Mouse (Mus musculus) kidney, adult 2 months (tissue): ENCODE measurements at regions not wholly inside any gene's neighbourhood (a gene's known extent, or its start where the extent isn't known, plus 50 kb on each side); places are given as distances from the start of the nearest gene placed in this dataset.
"Not testable (repeated sequence)": the region's sequence is repeated elsewhere in the genome, so short reads cannot be mapped to it uniquely, and the experiment has no call there.

Experiments used
- DNase-seq: peaks from one replicate; pipeline ENCODE4 v3.0.0; 2021
- H3K27ac ChIP-seq: fragments of 200-500 bp; 2 replicates; pipeline ENCODE4 v1.5.1; 2012; ENCODE audit warnings: low read depth, low read length, control low read depth, inconsistent platforms; ENCODE audit not compliant: insufficient read depth
- H3K27me3 ChIP-seq: fragments of 200-500 bp; replicated peaks from 2 replicates; pipeline ENCODE4 v1.6.1; 2012; ENCODE audit warnings: mild to moderate bottlenecking, moderate library complexity, low read length, inconsistent platforms; ENCODE audit not compliant: control insufficient read depth, insufficient read depth
- H3K36me3 ChIP-seq: fragments of 200-500 bp; 2 replicates; pipeline ENCODE4 v1.6.1; 2012; ENCODE audit warnings: mild to moderate bottlenecking, moderate library complexity, low read length, inconsistent platforms; ENCODE audit not compliant: control insufficient read depth, insufficient read depth
- H3K4me1 ChIP-seq: fragments of 200-500 bp; 2 replicates; pipeline ENCODE4 v1.6.1; 2011; ENCODE audit warnings: low read length; ENCODE audit not compliant: control insufficient read depth, insufficient read depth
- H3K4me3 ChIP-seq: fragments of 200-500 bp; 2 replicates; pipeline ENCODE4 v1.5.1; 2011; ENCODE audit warnings: mild to moderate bottlenecking, low read depth, low read length, control low read depth; ENCODE audit not compliant: insufficient read depth
- CTCF ChIP-seq: fragments of 200-500 bp; conservative IDR thresholded peaks from 2 replicates; pipeline ENCODE4 v1.5.1; 2011; ENCODE audit warnings: low read depth, mild to moderate bottlenecking, control low read depth, low read length, moderate library complexity, mixed read lengths; ENCODE audit not compliant: insufficient read depth, insufficient read length
- POLR2A ChIP-seq: fragments of 200-500 bp; IDR thresholded peaks from one replicate; pipeline ENCODE4 v1.6.1; 2011; ENCODE audit warnings: low read depth, low read length, control low read depth
- WGBS: fragments of 180-500 bp; shearing (Covaris S2); methylation state at CpG from one replicate; pipeline ENCODE4 v1.1.7; 2018; 5-methylcytosine and 5-hydroxymethylcytosine counted together

DNA sequence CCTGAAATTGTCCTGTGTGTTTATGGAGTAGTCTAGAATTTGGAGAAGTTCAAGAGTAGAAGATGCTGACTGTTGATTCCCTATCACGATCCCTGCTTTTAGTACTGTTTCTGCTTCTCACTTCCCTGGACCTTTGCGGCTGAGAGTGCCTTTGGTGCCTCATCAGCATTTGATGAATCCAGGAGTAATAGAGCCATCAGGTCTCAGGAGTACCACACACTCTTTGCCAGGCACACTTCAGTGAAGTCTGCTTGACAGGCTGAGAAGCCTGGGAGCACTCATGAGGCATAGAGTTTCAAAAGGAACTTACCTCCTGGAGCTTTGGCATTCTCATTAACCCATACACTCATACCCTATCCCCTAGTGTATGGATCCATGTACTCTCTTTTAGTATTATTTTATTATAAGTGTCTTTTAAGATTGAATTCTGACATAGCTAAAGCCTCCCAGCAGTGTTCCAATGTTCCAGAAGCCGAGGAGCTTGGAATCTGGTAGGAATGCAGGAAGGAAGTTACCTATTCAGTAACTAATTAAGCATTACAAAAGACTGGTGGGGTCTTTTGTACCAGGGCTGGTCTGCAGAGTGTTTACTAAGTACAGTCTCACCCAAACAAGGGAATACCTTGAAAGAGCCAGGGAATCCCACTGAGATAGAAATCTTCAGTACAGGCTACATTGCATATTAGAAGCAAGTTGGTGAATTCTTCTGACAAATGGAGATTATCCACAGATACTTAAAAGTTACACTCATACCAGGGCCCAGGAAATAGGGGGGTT is 139.7 kb downstream of the Tex13c3 start:
- WGBS = 58% methylated on average over 3 of the region's 3 CpGs
- H3K27me3 ChIP-seq, DNase-seq, H3K4me3 ChIP-seq, H3K36me3 ChIP-seq, H3K4me1 ChIP-seq, H3K27ac ChIP-seq: not testable (repeated sequence)

DNA sequence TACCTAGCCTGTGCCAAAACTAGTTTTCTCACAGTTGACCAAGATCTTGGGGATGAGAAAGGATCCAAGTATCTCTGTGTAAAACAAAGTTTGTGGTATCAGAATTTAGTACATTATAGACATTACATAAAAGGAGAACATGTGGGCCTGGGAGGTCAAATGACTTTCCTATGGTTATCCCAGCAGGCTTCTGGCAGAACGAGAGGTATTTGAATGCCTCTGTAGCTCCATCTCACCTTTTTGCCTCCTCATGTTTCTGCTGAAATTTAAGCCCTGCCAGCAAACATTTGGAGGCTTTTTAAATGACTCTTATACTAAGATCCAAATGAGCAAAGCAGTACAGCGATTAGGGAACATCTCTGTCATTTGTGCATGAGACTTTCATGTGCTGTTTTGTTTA is 167.8 kb downstream of the Tex13c3 start:
- Histone ChIP-seq H3K27me3 (no peaks in the 10 kb centered on the region), H3K4me3 (no peak overlapping the region), H3K27ac (no peak overlapping the region), H3K4me1 (no peaks in the 10 kb centered on the region), H3K36me3 (no peaks in the 10 kb centered on the region)
- WGBS = 78% methylated on average over 2 of the region's 2 CpGs
- TF ChIP-seq POLR2A (no peak), CTCF (no peak)
- DNase-seq = no peak

DNA sequence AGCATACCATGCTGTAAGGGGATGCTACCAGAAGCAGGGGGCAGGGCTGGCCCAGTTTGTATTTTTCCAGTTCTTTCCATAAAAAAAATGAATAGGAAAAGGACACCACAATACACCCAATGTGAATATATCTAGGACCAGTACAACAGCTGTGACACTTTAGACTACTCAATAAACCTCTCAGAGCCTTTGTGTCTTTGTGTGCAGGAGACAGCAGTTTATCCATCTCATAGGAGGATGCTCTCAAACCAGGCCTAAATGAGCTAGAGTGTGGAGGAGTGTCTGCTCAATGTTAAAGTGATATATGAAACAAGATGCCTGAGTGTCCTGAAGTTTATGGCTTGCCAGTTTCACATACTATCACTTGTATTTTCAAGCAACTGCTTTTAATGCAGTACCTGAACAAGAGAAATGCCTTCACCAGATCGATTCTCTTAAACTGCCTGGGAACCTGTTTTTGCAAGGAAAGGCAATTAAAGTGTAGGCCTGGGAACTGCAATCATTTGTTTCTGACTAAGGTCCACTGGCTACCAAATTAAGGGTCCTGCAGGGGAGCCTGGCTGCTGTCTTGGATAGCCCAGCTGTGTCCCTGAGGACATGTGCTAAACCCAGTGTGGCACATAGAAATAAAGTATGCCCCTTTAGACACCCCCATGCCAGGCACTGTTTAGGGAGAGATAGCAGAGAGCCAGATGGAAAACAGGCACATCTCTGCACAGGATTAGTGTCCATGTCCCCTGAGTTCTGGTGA is 169.1 kb downstream of the Tex13c3 start:
- no peak for TF ChIP-seq POLR2A
- no peak for TF ChIP-seq CTCF
- Histone ChIP-seq H3K4me3 (no peak overlapping the region), H3K27me3 (no peaks in the 10 kb centered on the region), H3K27ac (no peak overlapping the region), H3K36me3 (no peaks in the 10 kb centered on the region), H3K4me1 (no peaks in the 10 kb centered on the region)
- 16% methylated on average over 1 of the region's 1 CpGs for WGBS
- DNase-seq = no peak

DNA sequence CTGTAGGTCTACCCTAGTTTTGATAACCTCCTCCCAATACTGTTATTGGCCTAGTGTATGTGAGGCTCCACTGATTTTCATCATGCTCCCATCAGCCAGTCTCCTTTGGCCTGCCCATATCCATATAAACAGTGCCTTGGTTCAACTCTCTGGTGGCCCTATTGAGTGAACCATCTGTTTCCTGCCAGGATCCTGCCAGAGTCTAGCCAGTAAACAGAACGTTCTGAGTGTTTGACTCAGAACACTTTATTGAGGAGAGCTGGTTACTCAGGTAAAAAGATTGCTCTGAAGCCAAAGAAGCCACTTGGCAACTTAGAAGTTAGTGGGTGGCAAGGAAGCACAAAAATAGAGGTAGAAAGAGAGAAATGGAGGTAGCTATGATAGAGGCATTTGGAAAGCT is 169.7 kb downstream of the Tex13c3 start:
- TF ChIP-seq CTCF (no peak), POLR2A (no peak)
- DNase-seq = no peak
- H3K4me3 ChIP-seq = no peak overlapping the region
- H3K27me3 ChIP-seq = no peaks in the 10 kb centered on the region
- WGBS = 14% methylated on average over 1 of the region's 1 CpGs
- no peak overlapping the region for H3K27ac ChIP-seq
- no peaks in the 10 kb centered on the region for H3K4me1 ChIP-seq
- no peaks in the 10 kb centered on the region for H3K36me3 ChIP-seq

DNA sequence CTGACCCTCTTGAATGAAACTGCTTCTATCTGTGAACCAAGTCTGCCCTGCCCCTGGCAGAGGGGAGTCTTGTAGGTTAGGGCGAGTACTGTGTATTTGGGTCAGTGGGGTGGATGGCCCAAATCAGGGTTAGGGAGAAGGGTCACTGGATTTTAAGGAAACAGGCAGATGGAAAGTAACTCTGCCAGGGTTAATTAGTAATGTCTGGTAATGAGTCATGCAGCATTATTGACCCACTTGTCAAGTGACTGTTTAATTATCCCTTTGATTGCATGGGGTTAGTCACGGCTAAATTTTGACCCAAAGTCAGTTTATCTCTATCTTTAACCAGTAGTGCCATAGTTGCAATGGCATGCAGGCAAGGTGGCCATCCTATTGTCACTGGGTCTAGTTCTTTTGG is 192.9 kb downstream of the Tex13c3 start:
- no peaks in the 10 kb centered on the region for H3K36me3 ChIP-seq
- 46% methylated on average over 2 of the region's 2 CpGs for WGBS
- H3K27ac ChIP-seq = no peak overlapping the region
- no peak overlapping the region for H3K4me3 ChIP-seq
- TF ChIP-seq POLR2A = no peak
- no peak for TF ChIP-seq CTCF
- no peaks in the 10 kb centered on the region for H3K27me3 ChIP-seq
- peaks cover 5% of the 10 kb centered on the region; the same call in 1 of the 2 replicates for H3K4me1 ChIP-seq
- peak; percentile 61 for DNase-seq

DNA sequence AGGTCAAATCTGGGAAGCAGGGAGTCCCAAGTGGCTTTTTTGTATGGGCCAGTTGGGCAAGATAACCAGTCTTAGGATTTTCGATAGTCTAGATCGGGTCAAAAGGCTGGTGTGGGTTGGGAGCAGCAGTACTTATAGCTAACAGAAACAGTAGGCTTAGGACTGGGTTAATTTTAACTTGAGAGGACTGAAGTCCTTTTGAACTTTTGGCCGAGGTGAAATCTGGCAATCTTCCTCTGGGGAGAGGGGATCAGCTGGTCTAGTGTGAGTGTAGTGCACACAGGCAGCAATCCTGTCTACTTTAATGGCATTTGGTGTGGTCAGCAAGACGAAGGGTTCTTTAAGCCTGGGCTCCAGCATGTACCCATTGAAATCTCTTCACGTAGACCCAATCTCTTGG is 194.7 kb downstream of the Tex13c3 start:
- WGBS = 55% methylated on average over 5 of the region's 5 CpGs
- TF ChIP-seq CTCF (no peak), POLR2A (no peak)

DNA sequence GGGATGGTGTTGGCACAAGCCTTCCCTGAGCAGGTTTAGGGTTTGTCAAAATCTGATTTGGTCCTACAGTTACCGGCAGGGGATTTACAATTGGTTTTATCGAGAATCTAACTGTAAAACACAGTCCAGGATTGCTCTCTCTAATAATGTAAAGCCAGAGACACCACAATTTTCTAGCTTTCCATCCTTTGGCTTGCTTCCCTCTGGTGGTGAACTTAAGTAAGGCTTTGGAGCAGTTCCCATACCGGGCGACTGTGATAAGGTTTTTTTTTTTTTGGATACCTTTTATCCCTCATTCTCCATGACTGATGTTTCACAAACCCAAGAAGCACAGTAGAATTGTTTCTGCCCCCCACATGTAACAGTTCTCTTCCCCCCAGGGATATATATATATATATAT is 195.3 kb downstream of the Tex13c3 start:
- no peak overlapping the region for H3K4me3 ChIP-seq
- TF ChIP-seq CTCF = no peak
- TF ChIP-seq POLR2A = no peak
- no peaks in the 10 kb centered on the region for H3K27me3 ChIP-seq
- peaks cover 5% of the 10 kb centered on the region; the same call in 1 of the 2 replicates for H3K4me1 ChIP-seq
- H3K36me3 ChIP-seq = no peaks in the 10 kb centered on the region
- DNase-seq = no peak
- WGBS = 50% methylated on average over 4 of the region's 4 CpGs
- no peak overlapping the region for H3K27ac ChIP-seq

More for the DNA sequence above, 194.7 kb downstream of the Tex13c3 start:
- Histone ChIP-seq H3K36me3 (no peaks in the 10 kb centered on the region), H3K4me3 (no peak overlapping the region), H3K27ac (no peak overlapping the region), H3K27me3 (no peaks in the 10 kb centered on the region), H3K4me1 (peaks cover 5% of the 10 kb centered on the region; the same call in 1 of the 2 replicates)
- DNase-seq = peak; percentile 82
